Mouse (Mus musculus) neural tube, embryonic 14.5 days (tissue): ENCODE measurements around the gene Mybbp1a. TPM values are rescaled to one million over a fixed set of nuclear protein-coding genes. Genes with fewer than 3 reads are reported as not detected.

Source experiments
- ATAC-seq: fragments of 200-750 bp; cut with Nextera tagmentation; 2 replicates; pipeline ENCODE4 v1.8.0; 2017; ENCODE audit warnings: low read depth, mild to moderate bottlenecking, moderate TSS enrichment, moderate library complexity
- H3K27ac ChIP-seq: fragments of 300-500 bp; sonication (generic); 2 replicates; pipeline ENCODE4 v1.5.1; 2014; ENCODE audit warnings: low read depth, mild to moderate bottlenecking, control low read depth, low read length, moderate library complexity, mixed read lengths
- H3K27me3 ChIP-seq: fragments of 300-500 bp; sonication (generic); 2 replicates; pipeline ENCODE4 v1.6.1; 2014; ENCODE audit warnings: low read length; ENCODE audit not compliant: control insufficient read depth, insufficient read depth
- H3K36me3 ChIP-seq: fragments of 300-500 bp; sonication (generic); 2 replicates; pipeline ENCODE4 v1.6.1; 2014; ENCODE audit warnings: low read length, mixed read lengths; ENCODE audit not compliant: control insufficient read depth, insufficient read depth
- H3K4me1 ChIP-seq: fragments of 300-500 bp; sonication (generic); 2 replicates; pipeline ENCODE4 v1.6.1; 2014; ENCODE audit warnings: low read length; ENCODE audit not compliant: control insufficient read depth, insufficient read depth
- H3K4me2 ChIP-seq: fragments of 300-500 bp; sonication (generic); 2 replicates; pipeline ENCODE4 v1.6.1; 2014; ENCODE audit warnings: mild to moderate bottlenecking, low read depth, low read length, control low read depth
- H3K4me3 ChIP-seq: fragments of 300-500 bp; sonication (generic); 2 replicates; pipeline ENCODE4 v1.5.1; 2014; ENCODE audit warnings: low read depth, low read length, control low read depth, mixed read lengths
- H3K9ac ChIP-seq: fragments of 300-500 bp; sonication (generic); replicated peaks from 2 replicates; pipeline ENCODE4 v1.6.1; 2014; ENCODE audit warnings: low read depth, mild to moderate bottlenecking, control low read depth, low read length, mixed read lengths
- H3K9me3 ChIP-seq: fragments of 300-500 bp; sonication (generic); 2 replicates; pipeline ENCODE4 v1.6.1; 2016; ENCODE audit warnings: low read length; ENCODE audit not compliant: control insufficient read depth
- WGBS: fragments of 180-500 bp; shearing (Covaris S2); extraction: QIAGEN DNeasy Blood & Tissue Kit; methylation state at CpG from one replicate; pipeline ENCODE4 v1.1.7; 2014; 5-methylcytosine and 5-hydroxymethylcytosine counted together
- polyA plus RNA-seq: library from polyadenylated mRNA; unstranded; fragments of >200 nt; fragmentation: Nextera tagmentation; extraction: Ambion mirVana; gene quantifications from 2 replicates; pipeline ENCODE4 v1.2.1, GENCODE M21; 2014

Mybbp1a gene
- polyA plus RNA-seq, 1 experiment from 2014 or later: 55.1 TPM

GRCm38 (mm10) chr11:72485157-72485556 is 44.0 kb downstream of the Mybbp1a start:
- Histone ChIP-seq H3K4me3 (no peak overlapping the region), H3K27me3 (no peaks in the 10 kb centered on the region), H3K9me3 (no peaks in the 10 kb centered on the region), H3K36me3 (no peaks in the 10 kb centered on the region), H3K9ac (no peak overlapping the region), H3K27ac (no peak overlapping the region; the same call in 1 of the 2 replicates), H3K4me1 (peaks cover 18% of the 10 kb centered on the region), H3K4me2 (no peak overlapping the region)
- WGBS: 41% methylated on average over 5 of the region's 5 CpGs
- no peak for ATAC-seq

GRCm38 (mm10) chr11:72485960-72486359 is 44.8 kb downstream of the Mybbp1a start:
- H3K36me3 ChIP-seq: no peaks in the 10 kb centered on the region
- H3K9me3 ChIP-seq: no peaks in the 10 kb centered on the region
- no peaks in the 10 kb centered on the region for H3K27me3 ChIP-seq
- H3K9ac ChIP-seq: no peak overlapping the region
- no peak overlapping the region for H3K4me3 ChIP-seq
- ATAC-seq: no peak
- 77% methylated on average over 11 of the region's 11 CpGs for WGBS
- H3K4me2 ChIP-seq: no peak overlapping the region
- peaks cover 18% of the 10 kb centered on the region for H3K4me1 ChIP-seq
- no peak overlapping the region for H3K27ac ChIP-seq

- Histone ChIP-seq H3K4me3 (no peak overlapping the region), H3K9me3 (no peaks in the 10 kb centered on the region), H3K27me3 (no peaks in the 10 kb centered on the region), H3K4me1 (peaks cover 18% of the 10 kb centered on the region), H3K9ac (peak overlapping the region; percentile 4; the same call in 1 of the 2 replicates), H3K36me3 (no peaks in the 10 kb centered on the region), H3K4me2 (peak overlapping the region; percentile 76), H3K27ac (no peak overlapping the region)
- no peak for ATAC-seq
- 52% methylated on average over 5 of the region's 5 CpGs for WGBS
Measured at GRCm38 (mm10) chr11:72487171-72487570, 46.0 kb downstream of the Mybbp1a start.

GRCm38 (mm10) chr11:72487739-72488138 is 46.6 kb downstream of the Mybbp1a start:
- peaks cover 18% of the 10 kb centered on the region for H3K4me1 ChIP-seq
- peak overlapping the region; percentile 89; the same call in 1 of the 2 replicates for H3K27ac ChIP-seq
- H3K9ac ChIP-seq: peak overlapping the region; percentile 95; the same call in 1 of the 2 replicates
- H3K9me3 ChIP-seq: no peaks in the 10 kb centered on the region
- H3K27me3 ChIP-seq: no peaks in the 10 kb centered on the region
- peak overlapping the region; percentile 73 for H3K4me3 ChIP-seq
- peak overlapping the region; percentile 76 for H3K4me2 ChIP-seq
- 88% methylated on average over 2 of the region's 2 CpGs for WGBS
- no peaks in the 10 kb centered on the region for H3K36me3 ChIP-seq
- no peak for ATAC-seq

GRCm38 (mm10) chr11:72488753-72489271 is 47.7 kb downstream of the Mybbp1a start:
- Histone ChIP-seq H3K4me2 (peak overlapping the region; percentile 76), H3K27ac (peak overlapping the region; percentile 89), H3K9ac (peak overlapping the region; percentile 95), H3K4me3 (peak overlapping the region; percentile 73), H3K27me3 (no peaks in the 10 kb centered on the region), H3K9me3 (no peaks in the 10 kb centered on the region), H3K36me3 (no peaks in the 10 kb centered on the region), H3K4me1 (peaks cover 18% of the 10 kb centered on the region)
- WGBS: under 1% methylated on average over 38 of the region's 38 CpGs
- ATAC-seq: peak; percentile 85

GRCm38 (mm10) chr11:72489397-72489796 is 48.2 kb downstream of the Mybbp1a start:
- WGBS: 0% methylated on average over 29 of the region's 42 CpGs
- Histone ChIP-seq H3K36me3 (no peaks in the 10 kb centered on the region), H3K27ac (peak overlapping the region; percentile 89), H3K4me2 (peak overlapping the region; percentile 76), H3K4me3 (peak overlapping the region; percentile 73), H3K9ac (peak overlapping the region; percentile 95), H3K9me3 (no peaks in the 10 kb centered on the region), H3K4me1 (peaks cover 18% of the 10 kb centered on the region), H3K27me3 (no peaks in the 10 kb centered on the region)
- ATAC-seq: peak; percentile 18

- WGBS: under 1% methylated on average over 40 of the region's 42 CpGs
- Histone ChIP-seq H3K9me3 (no peaks in the 10 kb centered on the region), H3K9ac (peak within 1 kb of the TSS; percentile 95), H3K4me3 (peak within 1 kb of the TSS; percentile 73), H3K4me2 (peak within 1 kb of the TSS; percentile 76), H3K27ac (peak within 1 kb of the TSS; percentile 89), H3K4me1 (peaks cover 17% of the 10 kb centered on the region), H3K27me3 (no peaks in the 10 kb centered on the region), H3K36me3 (no peaks in the 10 kb centered on the region)
- ATAC-seq: peak; percentile 90
Measured at GRCm38 (mm10) chr11:72489881-72490301, 48.7 kb downstream of the Mybbp1a start, which contains the start of gene Spns2. Gene Spns2, minus strand, starts transcription at chr11:72489904.

GRCm38 (mm10) chr11:72491130-72491960 is 50.2 kb downstream of the Mybbp1a start:
- no peak overlapping the region for H3K27ac ChIP-seq
- no peak overlapping the region for H3K9ac ChIP-seq
- no peaks in the 10 kb centered on the region for H3K27me3 ChIP-seq
- no peak overlapping the region for H3K4me3 ChIP-seq
- H3K4me1 ChIP-seq: peaks cover 10% of the 10 kb centered on the region
- no peaks in the 10 kb centered on the region for H3K9me3 ChIP-seq
- no peak for ATAC-seq
- H3K4me2 ChIP-seq: no peak overlapping the region
- H3K36me3 ChIP-seq: no peaks in the 10 kb centered on the region
- 70% methylated on average over 15 of the region's 15 CpGs for WGBS
